Mouse (Mus musculus) 3134 (cell line): Measurements from ENCODE around the gene Fetub.
A peak's percentile ranks its signal among the peaks of the same experiment; 100 is the strongest.

Source experiments
- DNase-seq: peaks from one replicate; pipeline ENCODE4 v3.0.0-alpha.2; 2011; ENCODE audit warnings: low spot score; ENCODE audit not compliant: insufficient read length; ENCODE audit errors: extremely low read depth

The Fetub gene

DNA sequence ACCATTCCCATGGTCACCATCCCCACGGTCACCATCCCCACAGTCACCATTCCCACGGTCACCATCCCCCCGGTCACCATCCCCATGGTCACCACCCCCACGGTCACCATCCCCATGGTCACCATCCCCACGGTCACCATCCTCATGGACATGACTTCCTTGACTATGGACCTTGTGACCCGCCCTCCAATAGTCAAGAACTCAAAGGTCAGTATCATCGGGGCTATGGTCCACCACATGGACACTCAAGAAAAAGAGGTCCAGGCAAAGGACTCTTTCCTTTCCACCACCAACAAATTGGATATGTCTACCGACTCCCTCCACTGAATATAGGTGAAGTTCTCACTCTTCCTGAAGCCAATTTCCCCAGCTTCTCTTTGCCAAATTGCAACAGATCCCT lies 42.9 kb downstream of the Fetub start:
- DNase-seq, result no peak

DNA sequence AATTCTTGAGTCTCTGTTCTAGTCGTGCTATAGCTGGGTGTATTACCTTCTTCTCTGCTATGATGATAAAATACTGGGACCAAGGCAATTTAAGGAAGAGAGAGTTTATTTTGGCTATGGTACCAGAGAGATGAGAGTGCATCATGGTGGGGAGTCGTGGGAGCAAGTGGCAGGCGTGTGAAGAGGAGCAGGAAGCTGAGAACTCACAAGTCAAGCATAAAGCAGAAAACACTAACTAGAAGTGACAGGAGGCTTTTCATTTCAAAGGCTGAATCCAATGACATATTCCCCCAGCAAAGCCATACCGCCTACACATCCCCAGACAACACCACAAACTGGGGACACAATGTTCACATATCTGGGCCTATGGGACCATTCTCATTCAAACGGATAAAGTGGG lies 44.1 kb downstream of the Fetub start:
- no peak for DNase-seq

DNA sequence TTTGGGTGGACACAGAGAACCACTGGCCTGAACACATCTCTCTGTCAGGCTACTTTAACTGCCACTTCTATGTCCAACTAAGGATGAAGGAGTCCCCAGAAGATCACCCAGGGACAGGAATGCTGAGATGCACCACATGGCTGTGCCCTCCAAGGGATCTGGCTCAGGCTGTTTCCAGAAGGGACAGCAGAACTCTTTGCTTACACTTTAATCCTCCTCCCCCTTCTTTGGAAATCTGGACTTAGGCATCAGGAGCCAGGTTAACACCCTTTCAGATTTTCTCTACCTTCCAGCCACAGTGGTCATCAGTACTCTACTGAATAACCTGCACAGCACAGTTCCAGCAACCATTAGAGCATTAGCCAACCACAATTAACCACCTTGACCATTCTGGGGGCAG lies 45.2 kb downstream of the Fetub start:
- no peak for DNase-seq

DNA sequence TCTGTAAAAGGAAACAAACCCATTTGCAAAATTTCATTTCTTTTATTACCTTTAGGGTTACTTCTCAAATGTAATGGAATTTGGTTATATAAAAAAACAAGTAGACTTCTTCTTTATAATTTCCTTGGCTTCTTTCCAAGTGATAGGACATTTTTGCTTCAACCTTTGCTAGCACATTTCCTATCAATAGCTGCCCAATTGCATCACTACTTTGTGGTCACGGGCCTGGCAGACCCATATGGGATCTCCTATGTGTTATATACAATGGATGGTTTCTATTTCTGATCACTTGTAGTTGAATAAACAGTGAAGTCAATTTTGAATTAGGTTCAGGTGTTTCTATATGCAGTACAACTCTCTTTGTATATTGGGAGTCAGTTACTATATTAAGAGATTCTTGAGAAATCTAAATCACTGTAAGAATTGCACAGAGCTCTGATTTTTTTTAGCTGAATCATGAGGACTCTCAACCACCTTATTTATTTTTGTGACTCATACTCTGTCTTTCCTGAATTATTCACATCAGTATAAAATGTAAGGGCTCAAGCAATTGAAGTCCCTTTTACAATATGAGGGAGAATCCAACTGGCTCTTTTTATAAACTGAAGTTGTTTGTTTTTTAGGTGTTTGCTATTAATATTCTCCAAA lies 49.4 kb downstream of the Fetub start:
- DNase-seq, result peak; percentile 43
